Mouse (Mus musculus) thymus, postnatal 0 days (tissue): ENCODE measurements around the gene Gm9857. TPM values are rescaled to one million over a fixed set of nuclear protein-coding genes. Genes with fewer than 3 reads are reported as not detected.

Source experiments
- DNase-seq: peaks from one replicate; pipeline ENCODE4 v3.0.0-alpha.2; 2015; ENCODE audit warnings: low spot score
- polyA plus RNA-seq: library from polyadenylated mRNA; unstranded; fragments of >200 nt; fragmentation: Nextera tagmentation; extraction: Ambion mirVana; gene quantifications from 2 replicates; pipeline ENCODE4 v1.2.1, GENCODE M21; 2015

The Gm9857 gene
- polyA plus RNA-seq, 1 experiment from 2014 or later: not detected

- no peak for DNase-seq
Measured at GRCm38 (mm10) chr3:108925677-108926076, 14.6 kb downstream of the Gm9857 start.

GRCm38 (mm10) chr3:108921822-108922221 is 18.4 kb downstream of the Gm9857 start:
- DNase-seq: no peak

- DNase-seq: no peak
Measured at GRCm38 (mm10) chr3:108920442-108921070, 19.7 kb downstream of the Gm9857 start.

GRCm38 (mm10) chr3:108918852-108919251 is 21.4 kb downstream of the Gm9857 start:
- DNase-seq: peak; percentile 24

GRCm38 (mm10) chr3:108917986-108918385 is 22.3 kb downstream of the Gm9857 start:
- DNase-seq: no peak

GRCm38 (mm10) chr3:108916857-108917256 is 23.4 kb downstream of the Gm9857 start:
- DNase-seq: no peak

- no peak for DNase-seq
Measured at GRCm38 (mm10) chr3:108915999-108916398, 24.2 kb downstream of the Gm9857 start.

GRCm38 (mm10) chr3:108911548-108912413 is 28.5 kb downstream of the Gm9857 start, which contains the start of gene Prpf38b:
TSS of gene Prpf38b (minus strand) at chr3:108911727.
- DNase-seq: peak; percentile 98

GRCm38 (mm10) chr3:108911081-108911547 is 29.1 kb downstream of the Gm9857 start:
- DNase-seq: peak; percentile 94

- DNase-seq: peak; percentile 23
Measured at GRCm38 (mm10) chr3:108910303-108911080, 29.8 kb downstream of the Gm9857 start.

GRCm38 (mm10) chr3:108902934-108903333 is 37.3 kb downstream of the Gm9857 start:
- no peak for DNase-seq

GRCm38 (mm10) chr3:108902038-108902437 is 38.2 kb downstream of the Gm9857 start:
- DNase-seq: no peak

GRCm38 (mm10) chr3:108900681-108901080 is 39.6 kb downstream of the Gm9857 start:
- DNase-seq: no peak

GRCm38 (mm10) chr3:108900147-108900546 is 40.1 kb downstream of the Gm9857 start:
- no peak for DNase-seq

GRCm38 (mm10) chr3:108898640-108899039 is 41.6 kb downstream of the Gm9857 start:
- DNase-seq: no peak

GRCm38 (mm10) chr3:108892914-108893313 is 47.3 kb downstream of the Gm9857 start:
- no peak for DNase-seq

GRCm38 (mm10) chr3:108892080-108892479 is 48.2 kb downstream of the Gm9857 start:
- no peak for DNase-seq
